Mouse (Mus musculus) mouse trophoblast stem cell (cell line): ENCODE results near the gene Abcc4.

Experiments used
- in situ Hi-C, 2 experiments: fragments of 300-500 bp; cut with MseI, MboI; formaldehyde crosslinking; loops; 2 replicates in 1 of 2; 3 replicates in 1 of 2; pipeline ENCODE4 v1.15.1; 2025

The Abcc4 gene

GRCm38 (mm10) chr14:118712889-118713288 lies 6.9 kb upstream of the Abcc4 start:
- in situ Hi-C loops: no loop called here

GRCm38 (mm10) chr14:118710945-118711344 lies 4.9 kb upstream of the Abcc4 start:
- in situ Hi-C loops: no loop called here

GRCm38 (mm10) chr14:118709736-118710135 lies 3.7 kb upstream of the Abcc4 start:
- in situ Hi-C loops: no loop called here

- in situ Hi-C loops: no loop called here
Observed at GRCm38 (mm10) chr14:118708126-118708525, 2.1 kb upstream of the Abcc4 start.

- in situ Hi-C loops: no loop called here
Observed at GRCm38 (mm10) chr14:118706962-118707361, 943 bp upstream of the Abcc4 start.

- in situ Hi-C loops: no loop called here
Observed at GRCm38 (mm10) chr14:118705465-118705807, 583 bp downstream of the Abcc4 start.

GRCm38 (mm10) chr14:118703363-118703762 lies 2.7 kb downstream of the Abcc4 start:
- in situ Hi-C loops: no loop called here

- in situ Hi-C loops: no loop called here
Observed at GRCm38 (mm10) chr14:118701991-118702608, 3.9 kb downstream of the Abcc4 start.

GRCm38 (mm10) chr14:118700576-118700975 lies 5.4 kb downstream of the Abcc4 start:
- in situ Hi-C loops: no loop called here

- in situ Hi-C loops: no loop called here
Observed at GRCm38 (mm10) chr14:118699963-118700362, 6.1 kb downstream of the Abcc4 start.

- in situ Hi-C loops: no loop called here
Observed at GRCm38 (mm10) chr14:118699508-118699907, 6.5 kb downstream of the Abcc4 start.

GRCm38 (mm10) chr14:118696556-118697289 lies 9.3 kb downstream of the Abcc4 start:
- in situ Hi-C loops: no loop called here

- in situ Hi-C loops: no loop called here
Observed at GRCm38 (mm10) chr14:118695866-118696265, 10.2 kb downstream of the Abcc4 start.

GRCm38 (mm10) chr14:118694321-118694720 lies 11.7 kb downstream of the Abcc4 start:
- in situ Hi-C loops: no loop called here

- in situ Hi-C loops: no loop called here
Observed at GRCm38 (mm10) chr14:118691910-118692309, 14.1 kb downstream of the Abcc4 start.

- in situ Hi-C loops: no loop called here
Observed at GRCm38 (mm10) chr14:118691404-118691803, 14.6 kb downstream of the Abcc4 start.

GRCm38 (mm10) chr14:118690921-118691320 lies 15.1 kb downstream of the Abcc4 start:
- in situ Hi-C loops: no loop called here

GRCm38 (mm10) chr14:118690336-118690735 lies 15.7 kb downstream of the Abcc4 start:
- in situ Hi-C loops: no loop called here

GRCm38 (mm10) chr14:118688643-118689042 lies 17.4 kb downstream of the Abcc4 start:
- in situ Hi-C loops: no loop called here

- in situ Hi-C loops: no loop called here
Observed at GRCm38 (mm10) chr14:118686861-118687260, 19.2 kb downstream of the Abcc4 start.

GRCm38 (mm10) chr14:118685572-118685971 lies 20.4 kb downstream of the Abcc4 start:
- in situ Hi-C loops: no loop called here

- in situ Hi-C loops: no loop called here
Observed at GRCm38 (mm10) chr14:118682339-118683034, 23.5 kb downstream of the Abcc4 start.

GRCm38 (mm10) chr14:118681087-118681486 lies 24.9 kb downstream of the Abcc4 start:
- in situ Hi-C loops: no loop called here
